Mouse (Mus musculus): ENCODE measurements at regions not wholly inside any gene's neighbourhood (a gene's known extent, or its start where the extent isn't known, plus 50 kb on each side); places are given as distances from the start of the nearest gene placed in this dataset.

DNA sequence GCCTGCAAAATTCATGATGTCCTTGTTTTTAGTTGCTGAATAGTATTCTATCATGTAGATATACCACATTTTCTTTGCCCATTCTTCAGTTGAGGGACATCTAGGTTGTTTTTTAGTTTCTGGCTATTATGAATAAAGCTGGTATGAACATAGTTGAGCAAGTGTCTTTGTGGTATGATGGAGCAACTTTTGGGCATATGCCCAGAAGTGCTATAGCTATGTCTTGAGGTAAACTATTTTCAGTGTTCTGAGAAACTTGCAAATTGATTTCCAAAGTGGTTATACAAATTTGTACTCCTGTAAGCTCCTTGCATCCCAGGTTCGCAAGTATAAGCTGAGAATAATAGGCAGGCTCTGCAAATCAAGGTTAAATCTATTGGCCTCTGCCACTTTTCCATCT, 473.8 kb upstream of the Zeb2 start:
- H3K27ac ChIP-seq (ENCODE audit: insufficient read depth, low read depth, low read length, poor library complexity, severe bottlenecking) = no peak overlapping the region
- no peak overlapping the region for H3K9ac ChIP-seq (ENCODE audit: insufficient read depth, low read depth, low read length, poor library complexity, severe bottlenecking)
- H3K4me1 ChIP-seq (ENCODE audit: control insufficient read depth in 2 of 2, insufficient read depth in 2 of 2, low read length in 2 of 2, poor library complexity in 1 of 2) = no peaks in the 10 kb centered on the region
- no peak overlapping the region for H3K4me3 ChIP-seq (ENCODE audit: insufficient read depth in 1 of 2, low read depth in 1 of 2, low read length in 2 of 2, poor library complexity in 1 of 2, severe bottlenecking in 1 of 2)
- TF ChIP-seq ZNF384 (IDR thresholded peaks at IDR 0.05; ENCODE audit: low read depth, low read length) (no peak), MAFK (IDR thresholded peaks at IDR 0.05; ENCODE audit: insufficient read depth, low read depth, low read length) (no peak), HCFC1 (IDR thresholded peaks at IDR 0.05; ENCODE audit: borderline replicate concordance, insufficient read depth, low read length) (no peak), ZC3H11A (IDR thresholded peaks at IDR 0.05; ENCODE audit: borderline replicate concordance, low read depth, low read length) (no peak), CHD2 (IDR thresholded peaks at IDR 0.05; ENCODE audit: low read depth, low read length) (no peak)
- no peak for DNase-seq (ENCODE audit: low read depth, low spot score)
- H3K9me3 ChIP-seq (ENCODE audit: control insufficient read depth, insufficient read depth, low read depth, low read length) = no peaks in the 10 kb centered on the region
- H3K36me3 ChIP-seq (ENCODE audit: control insufficient read depth, insufficient read depth, low read length, poor library complexity, severe bottlenecking) = no peaks in the 10 kb centered on the region
- in situ Hi-C loops (cut with MboI; ENCODE audit: low sequenced_read_pairs in 2 of 2, unreplicated experiment in 2 of 2) = no loop called here

DNA sequence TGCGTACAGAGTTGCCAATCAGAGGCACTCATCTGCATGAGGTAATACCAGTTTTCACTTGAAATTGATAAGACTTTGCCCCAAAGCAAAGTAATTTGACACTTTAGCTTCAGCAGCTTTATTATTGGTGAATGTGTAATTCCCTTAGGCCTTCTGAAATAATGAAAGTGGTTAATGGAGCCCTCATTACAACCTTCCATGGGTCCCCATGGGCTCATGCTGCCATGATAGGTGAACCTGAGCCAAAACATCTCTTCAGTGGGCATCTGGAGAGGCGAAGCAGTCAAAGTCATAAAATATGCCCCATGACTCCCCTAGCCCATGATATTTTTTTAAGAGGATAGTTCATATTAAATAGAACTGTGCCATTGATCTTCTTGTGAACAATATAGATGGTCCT, 471.1 kb upstream of the Zeb2 start:
- Histone ChIP-seq H3K4me1 (ENCODE audit: control insufficient read depth in 2 of 2, insufficient read depth in 2 of 2, low read length in 2 of 2, poor library complexity in 1 of 2) (no peaks in the 10 kb centered on the region), H3K4me3 (ENCODE audit: insufficient read depth in 1 of 2, low read depth in 1 of 2, low read length in 2 of 2, poor library complexity in 1 of 2, severe bottlenecking in 1 of 2) (no peak overlapping the region), H3K36me3 (ENCODE audit: control insufficient read depth, insufficient read depth, low read length, poor library complexity, severe bottlenecking) (no peaks in the 10 kb centered on the region), H3K9me3 (ENCODE audit: control insufficient read depth, insufficient read depth, low read depth, low read length) (no peaks in the 10 kb centered on the region), H3K27ac (ENCODE audit: insufficient read depth, low read depth, low read length, poor library complexity, severe bottlenecking) (no peak overlapping the region), H3K9ac (ENCODE audit: insufficient read depth, low read depth, low read length, poor library complexity, severe bottlenecking) (no peak overlapping the region)
- no peak for DNase-seq (ENCODE audit: low read depth, low spot score)
- in situ Hi-C loops (cut with MboI; ENCODE audit: low sequenced_read_pairs in 2 of 2, unreplicated experiment in 2 of 2) = no loop called here
- no peak for TF ChIP-seq ZNF384 (IDR thresholded peaks at IDR 0.05; ENCODE audit: low read depth, low read length)
- no peak for TF ChIP-seq MAFK (IDR thresholded peaks at IDR 0.05; ENCODE audit: insufficient read depth, low read depth, low read length)
- TF ChIP-seq CHD2 (IDR thresholded peaks at IDR 0.05; ENCODE audit: low read depth, low read length) = no peak
- no peak for TF ChIP-seq ZC3H11A (IDR thresholded peaks at IDR 0.05; ENCODE audit: borderline replicate concordance, low read depth, low read length)
- no peak for TF ChIP-seq HCFC1 (IDR thresholded peaks at IDR 0.05; ENCODE audit: borderline replicate concordance, insufficient read depth, low read length)

DNA sequence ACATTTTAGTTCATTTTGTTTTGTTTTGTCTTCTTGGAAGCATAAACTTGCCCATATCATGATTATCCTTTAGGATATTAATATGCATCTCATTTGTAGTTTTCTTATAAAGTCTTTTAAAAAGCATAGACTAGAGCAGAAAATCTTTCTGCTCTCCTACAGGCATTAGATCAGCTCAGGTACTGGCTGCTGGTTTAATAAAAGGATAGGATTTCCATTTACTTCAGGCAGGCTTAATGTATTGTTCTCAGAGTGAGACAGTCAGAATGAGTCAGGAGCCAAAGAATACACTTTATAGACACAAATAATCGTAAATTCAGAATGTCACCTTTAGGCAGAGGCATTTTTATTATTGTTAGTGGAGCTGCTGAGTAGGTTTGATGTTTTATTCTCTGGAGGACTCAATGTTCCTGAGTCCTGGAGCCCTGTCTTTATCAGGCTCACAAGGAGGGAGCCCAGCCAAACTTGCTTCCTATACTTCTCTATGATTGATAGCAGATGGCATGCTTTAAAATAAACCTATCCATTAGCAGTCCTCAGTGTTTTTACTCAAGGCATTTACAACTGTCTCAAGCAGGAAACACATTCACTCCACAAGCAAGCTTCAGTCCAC, 469.5 kb upstream of the Zeb2 start:
- Histone ChIP-seq H3K9me3 (ENCODE audit: control insufficient read depth, insufficient read depth, low read depth, low read length) (no peaks in the 10 kb centered on the region), H3K4me1 (ENCODE audit: control insufficient read depth in 2 of 2, insufficient read depth in 2 of 2, low read length in 2 of 2, poor library complexity in 1 of 2) (no peaks in the 10 kb centered on the region), H3K4me3 (ENCODE audit: insufficient read depth in 1 of 2, low read depth in 1 of 2, low read length in 2 of 2, poor library complexity in 1 of 2, severe bottlenecking in 1 of 2) (no peak overlapping the region), H3K27ac (ENCODE audit: insufficient read depth, low read depth, low read length, poor library complexity, severe bottlenecking) (no peak overlapping the region), H3K9ac (ENCODE audit: insufficient read depth, low read depth, low read length, poor library complexity, severe bottlenecking) (no peak overlapping the region), H3K36me3 (ENCODE audit: control insufficient read depth, insufficient read depth, low read length, poor library complexity, severe bottlenecking) (no peaks in the 10 kb centered on the region)
- no peak for DNase-seq (ENCODE audit: low read depth, low spot score)
- no peak for TF ChIP-seq CHD2 (IDR thresholded peaks at IDR 0.05; ENCODE audit: low read depth, low read length)
- TF ChIP-seq MAFK (IDR thresholded peaks at IDR 0.05; ENCODE audit: insufficient read depth, low read depth, low read length) = no peak
- TF ChIP-seq ZNF384 (IDR thresholded peaks at IDR 0.05; ENCODE audit: low read depth, low read length) = no peak
- TF ChIP-seq ZC3H11A (IDR thresholded peaks at IDR 0.05; ENCODE audit: borderline replicate concordance, low read depth, low read length) = no peak
- TF ChIP-seq HCFC1 (IDR thresholded peaks at IDR 0.05; ENCODE audit: borderline replicate concordance, insufficient read depth, low read length) = no peak
- in situ Hi-C loops (cut with MboI; ENCODE audit: low sequenced_read_pairs in 2 of 2, unreplicated experiment in 2 of 2) = no loop called here

- DNase-seq (ENCODE audit: low read depth, low spot score) = no peak
- H3K4me1 ChIP-seq (ENCODE audit: control insufficient read depth in 2 of 2, insufficient read depth in 2 of 2, low read length in 2 of 2, poor library complexity in 1 of 2) = no peaks in the 10 kb centered on the region
- no peaks in the 10 kb centered on the region for H3K36me3 ChIP-seq (ENCODE audit: control insufficient read depth, insufficient read depth, low read length, poor library complexity, severe bottlenecking)
- no peak overlapping the region for H3K4me3 ChIP-seq (ENCODE audit: insufficient read depth in 1 of 2, low read depth in 1 of 2, low read length in 2 of 2, poor library complexity in 1 of 2, severe bottlenecking in 1 of 2)
- no peak overlapping the region for H3K27ac ChIP-seq (ENCODE audit: insufficient read depth, low read depth, low read length, poor library complexity, severe bottlenecking)
- no peaks in the 10 kb centered on the region for H3K9me3 ChIP-seq (ENCODE audit: control insufficient read depth, insufficient read depth, low read depth, low read length)
- TF ChIP-seq ZC3H11A (IDR thresholded peaks at IDR 0.05; ENCODE audit: borderline replicate concordance, low read depth, low read length) (no peak), MAFK (IDR thresholded peaks at IDR 0.05; ENCODE audit: insufficient read depth, low read depth, low read length) (no peak), HCFC1 (IDR thresholded peaks at IDR 0.05; ENCODE audit: borderline replicate concordance, insufficient read depth, low read length) (no peak), CHD2 (IDR thresholded peaks at IDR 0.05; ENCODE audit: low read depth, low read length) (no peak), ZNF384 (IDR thresholded peaks at IDR 0.05; ENCODE audit: low read depth, low read length) (no peak)
- in situ Hi-C loops (cut with MboI; ENCODE audit: low sequenced_read_pairs in 2 of 2, unreplicated experiment in 2 of 2) = no loop called here
- H3K9ac ChIP-seq (ENCODE audit: insufficient read depth, low read depth, low read length, poor library complexity, severe bottlenecking) = no peak overlapping the region
Measured at GRCm38 (mm10) chr2:45581549-45581925, 464.3 kb upstream of the Zeb2 start.

All from ES-E14 (cell line).